Mouse (Mus musculus) heart, adult 2 months (tissue): ENCODE results near the gene Tmem269.

Experiments used
- CTCF ChIP-seq: fragments of 200-600 bp; IDR thresholded peaks from 2 replicates; pipeline ENCODE4 v1.8.1; 2022; ENCODE audit warnings: antibody characterized with exemption, mild to moderate bottlenecking, moderate library complexity
- EP300 ChIP-seq: fragments of 200-500 bp; IDR thresholded peaks from 2 replicates; pipeline ENCODE4 v1.6.1; 2011; ENCODE audit warnings: low read depth, low read length, control low read depth; ENCODE audit not compliant: insufficient read depth
- POLR2A ChIP-seq: fragments of 200-500 bp; IDR thresholded peaks from 2 replicates; pipeline ENCODE4 v1.6.1; 2011; ENCODE audit warnings: mild to moderate bottlenecking, low read depth, low read length, control low read depth; ENCODE audit not compliant: insufficient read depth

DNA sequence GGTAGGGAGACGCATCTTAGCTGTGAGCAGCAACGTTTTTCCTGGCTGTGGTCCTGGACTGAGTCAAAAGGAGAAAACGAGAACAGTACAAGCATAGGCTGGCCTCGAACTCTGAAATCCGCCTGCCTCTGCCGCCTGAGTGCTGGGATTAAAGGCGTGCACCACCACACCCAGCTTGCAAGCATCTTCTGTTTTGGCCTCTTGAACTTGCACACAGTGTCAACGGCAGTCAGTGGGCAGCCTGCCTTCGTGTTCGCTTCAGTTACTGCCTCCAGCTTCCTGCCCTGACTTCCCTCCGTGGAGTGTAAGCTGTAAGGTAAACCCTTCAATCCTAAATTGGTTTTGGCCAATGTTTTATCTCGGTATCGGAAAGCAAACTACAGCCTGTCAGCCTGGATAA lies 48.6 kb upstream of the Tmem269 start:
- TF ChIP-seq CTCF (no peak), POLR2A (no peak), EP300 (no peak)
